Comparison of ENCODE assay signal across 8 mouse cellular contexts in genomic region chr6:82996740-82997315, GRCm38 (mm10). TPM values are rescaled to one million over a fixed set of nuclear protein-coding genes. Genes with fewer than 3 reads are reported as not detected.
DNase-seq lines count a peak whose midpoint lies in the region; ATAC-seq and TF ChIP-seq lines count a peak whose summit lies in the region.

No protein-coding gene starts in this region.

- peak overlapping the region; percentile 63; the same call in 1 of the 2 replicates for H3K27ac ChIP-seq in heart, embryonic 11.5 days (ENCODE audit: low read depth, low read length)
- peak overlapping the region; percentile 78 for H3K27ac ChIP-seq in kidney, embryonic 16.5 days (ENCODE audit: low read length)
- peak overlapping the region; percentile 55 for H3K27ac ChIP-seq in liver, adult 2 months (replicated peaks; ENCODE audit: insufficient read depth, low read depth, low read length)

- H3K79me3 ChIP-seq in C2C12 (ENCODE audit: low read depth) = no peaks in the 10 kb centered on the region

- H3K4me1 ChIP-seq in erythroblast, embryonic 14.5 days (ENCODE audit: control insufficient read depth) = peaks cover 45% of the 10 kb centered on the region
- peaks cover 8% of the 10 kb centered on the region; the same call in 1 of the 2 replicates for H3K4me1 ChIP-seq in heart, embryonic 11.5 days (ENCODE audit: control insufficient read depth, insufficient read depth, low read length)
- H3K4me1 ChIP-seq in kidney, embryonic 16.5 days (ENCODE audit: insufficient read depth, low read length) = peaks cover 11% of the 10 kb centered on the region
- peaks cover 2% of the 10 kb centered on the region; the same call in 1 of the 2 replicates for H3K4me1 ChIP-seq in liver, adult 2 months (ENCODE audit: control insufficient read depth, insufficient read depth, low read length)

- H3K9me3 ChIP-seq in erythroblast, embryonic 14.5 days (ENCODE audit: control insufficient read depth, low read length) = no peaks in the 10 kb centered on the region; the same call in 1 of the 2 replicates
- H3K9me3 ChIP-seq in heart, embryonic 11.5 days (replicated peaks; ENCODE audit: control insufficient read depth, low read length) = no peaks in the 10 kb centered on the region
- H3K9me3 ChIP-seq in kidney, embryonic 16.5 days (ENCODE audit: low read length) = no peaks in the 10 kb centered on the region

- H3K27me3 ChIP-seq in C2C12 (ENCODE audit: control insufficient read depth, insufficient read depth, insufficient read length) = no peaks in the 10 kb centered on the region
- 0 out of 2 replicates have a peak, but pooled peaks cover 2% of the 10 kb centered on the region for H3K27me3 ChIP-seq in erythroblast, embryonic 14.5 days (ENCODE audit: control insufficient read depth)
- H3K27me3 ChIP-seq in heart, embryonic 11.5 days (ENCODE audit: control insufficient read depth, insufficient read depth, low read length) = no peaks in the 10 kb centered on the region
- H3K27me3 ChIP-seq in kidney, embryonic 16.5 days (ENCODE audit: insufficient read depth, low read length) = no peaks in the 10 kb centered on the region
- H3K27me3 ChIP-seq in liver, adult 2 months (ENCODE audit: control insufficient read depth, insufficient read depth, low read length) = no peaks in the 10 kb centered on the region
- no peaks in the 10 kb centered on the region for H3K27me3 ChIP-seq in myocyte (ENCODE audit: control insufficient read depth, insufficient read depth, insufficient read length)
- no peaks in the 10 kb centered on the region for H3K27me3 ChIP-seq in splenic B cell, adult 2 months (ENCODE audit: control insufficient read depth, insufficient read depth, low read length, poor library complexity, severe bottlenecking)

- H3K36me3 ChIP-seq in C2C12 (ENCODE audit: control insufficient read depth, insufficient read depth) = no peaks in the 10 kb centered on the region
- no peaks in the 10 kb centered on the region; the same call in 1 of the 2 replicates for H3K36me3 ChIP-seq in erythroblast, embryonic 14.5 days (ENCODE audit: control insufficient read depth)
- no peaks in the 10 kb centered on the region for H3K36me3 ChIP-seq in heart, embryonic 11.5 days (ENCODE audit: control insufficient read depth, insufficient read depth, low read length)
- H3K36me3 ChIP-seq in kidney, embryonic 16.5 days (ENCODE audit: insufficient read depth, low read length) = no peaks in the 10 kb centered on the region
- no peaks in the 10 kb centered on the region for H3K36me3 ChIP-seq in liver, adult 2 months (ENCODE audit: control insufficient read depth, insufficient read depth, low read length)
- H3K36me3 ChIP-seq in myocyte (ENCODE audit: control insufficient read depth, insufficient read depth) = no peaks in the 10 kb centered on the region
- no peaks in the 10 kb centered on the region for H3K36me3 ChIP-seq in splenic B cell, adult 2 months (ENCODE audit: control insufficient read depth, insufficient read depth, low read length, poor library complexity, severe bottlenecking)

- peak overlapping the region; percentile 53 for H3ac ChIP-seq in C2C12 (ENCODE audit: control insufficient read depth, insufficient read length, low read depth)
- H3ac ChIP-seq in myocyte (ENCODE audit: control insufficient read depth, insufficient read length) = no peak overlapping the region

- DNase-seq in brain, embryonic 14.5 days (ENCODE audit: low read depth) = peak; percentile 96
- peak; percentile 83 for DNase-seq in liver, adult 2 months (ENCODE audit: extremely low read depth, low read depth, low spot score)
- DNase-seq in splenic B cell, adult 2 months (ENCODE audit: low read depth, low spot score) = peak; percentile 96

- H3K79me2 ChIP-seq in C2C12 (ENCODE audit: control insufficient read depth, insufficient read depth) (no peaks in the 10 kb centered on the region), myocyte (ENCODE audit: control insufficient read depth, insufficient read depth) (no peaks in the 10 kb centered on the region)
- no peaks in the 10 kb centered on the region for H3K79me2 ChIP-seq in liver, adult 2 months (ENCODE audit: control insufficient read depth, insufficient read depth, low read length)

- TF ChIP-seq CTCF in C2C12 (IDR thresholded peaks at IDR 0.05; ENCODE audit: control insufficient read depth, insufficient read depth, insufficient read length) = peak; percentile 85
- peak; percentile 96 for TF ChIP-seq CTCF in brain, embryonic 14.5 days (IDR thresholded peaks at IDR 0.05; ENCODE audit: borderline replicate concordance, extremely low read depth, insufficient read depth, insufficient read length)
- TF ChIP-seq CTCF in liver, adult 2 months (IDR thresholded peaks at IDR 0.05; ENCODE audit: low read depth, low read length) = peak; percentile 85

- WGBS in heart, embryonic 11.5 days (ENCODE audit: insufficient replicate concordance) = 9% methylated on average over 11 of the region's 11 CpGs
- WGBS in kidney, embryonic 16.5 days = 11% methylated on average over 11 of the region's 11 CpGs
- 14% methylated on average over 11 of the region's 11 CpGs for WGBS in liver, adult 2 months

- H3K4me3 ChIP-seq in C2C12 (ENCODE audit: insufficient read depth, poor library complexity, severe bottlenecking) (no peak overlapping the region), myocyte (peak overlapping the region; percentile 4)
- H3K4me3 ChIP-seq in erythroblast, embryonic 14.5 days (replicated peaks) = peak overlapping the region; percentile 57
- H3K4me3 ChIP-seq in heart, embryonic 11.5 days (ENCODE audit: low read depth, low read length) = peak overlapping the region; percentile 3; the same call in 1 of the 2 replicates
- H3K4me3 ChIP-seq in kidney, embryonic 16.5 days (ENCODE audit: low read length) = peak overlapping the region; percentile 11; the same call in 1 of the 2 replicates
- H3K4me3 ChIP-seq in liver, adult 2 months (ENCODE audit: insufficient read depth, low read depth, low read length) = no peak overlapping the region

- no peak for TF ChIP-seq POLR2A in brain, embryonic 14.5 days (IDR thresholded peaks at IDR 0.05; ENCODE audit: borderline replicate concordance, extremely low read depth, insufficient read depth, insufficient read length, poor library complexity, severe bottlenecking)
- TF ChIP-seq POLR2A in liver, adult 2 months (IDR thresholded peaks at IDR 0.05; ENCODE audit: extremely low read depth, insufficient read depth, low read length) = no peak
- TF ChIP-seq POLR2A in myocyte (IDR thresholded peaks at IDR 0.05; ENCODE audit: insufficient read length, low read depth) = no peak

- H3K9ac ChIP-seq in heart, embryonic 11.5 days (ENCODE audit: low read depth, low read length) = no peak overlapping the region; the same call in 1 of the 2 replicates
- peak overlapping the region; percentile 36; the same call in 1 of the 2 replicates for H3K9ac ChIP-seq in kidney, embryonic 16.5 days (replicated peaks; ENCODE audit: low read length)
- no peak overlapping the region for H3K9ac ChIP-seq in liver, adult 2 months (ENCODE audit: low read depth, low read length)

- H3K4me2 ChIP-seq in heart, embryonic 11.5 days = peak overlapping the region; percentile 61
- peak overlapping the region; percentile 37 for H3K4me2 ChIP-seq in kidney, embryonic 16.5 days (replicated peaks; ENCODE audit: low read depth, low read length)
- peak overlapping the region; percentile 96 for H3K4me2 ChIP-seq in myocyte (ENCODE audit: low read depth)

- peak; percentile 86 for ATAC-seq in heart, embryonic 11.5 days (replicated peaks; ENCODE audit: insufficient number of reproducible peaks, low FRiP score, low TSS enrichment)
- ATAC-seq in kidney, embryonic 16.5 days (ENCODE audit: low FRiP score, low TSS enrichment) = peak; percentile 93

RNA-seq across cellular contexts. Expression of gene Dok1, which starts 36.4 kb away (rescaled TPM):
- polyA plus RNA-seq in C2C12 (2012; fragmentation: generic; extraction: Trizol) (80.8 TPM), myocyte (2012; fragmentation: generic; extraction: Trizol) (41.3 TPM)
- 2.7 and 2.9 TPM in 2 replicates for polyA plus RNA-seq in brain, embryonic 14.5 days (2012; rRNA removed)
- polyA plus RNA-seq in erythroblast, embryonic 14.5 days (2012) = 27.8 and 28.7 TPM in 2 replicates
- 6.3 and 6.8 TPM in 2 replicates for polyA plus RNA-seq in heart, embryonic 11.5 days (2014; fragmentation: Nextera tagmentation; extraction: Ambion mirVana)
- polyA plus RNA-seq in kidney, embryonic 16.5 days (2015; fragmentation: Nextera tagmentation; extraction: Ambion mirVana) = 14.5 and 14.8 TPM in 2 replicates
- 1.2 and 2.2 TPM in 2 replicates for total RNA-seq in liver, adult 2 months (2014; rRNA removed)
- polyA plus RNA-seq in liver, adult 2 months (2012; rRNA removed) = 1.3 and 1.4 TPM in 2 replicates

RNA-seq across cellular contexts. Expression of gene Loxl3, which starts 37.1 kb away (rescaled TPM):
- polyA plus RNA-seq in C2C12 (2012; fragmentation: generic; extraction: Trizol) = 23.0 TPM
- polyA plus RNA-seq in brain, embryonic 14.5 days (2012; rRNA removed) = 6.7 and 7.3 TPM in 2 replicates
- polyA plus RNA-seq in erythroblast, embryonic 14.5 days (2012) = 0.01 and 0.02 TPM in 2 replicates
- 4.5 and 5.7 TPM in 2 replicates for polyA plus RNA-seq in heart, embryonic 11.5 days (2014; fragmentation: Nextera tagmentation; extraction: Ambion mirVana)
- 24.4 and 26.1 TPM in 2 replicates for polyA plus RNA-seq in kidney, embryonic 16.5 days (2015; fragmentation: Nextera tagmentation; extraction: Ambion mirVana)
- 1.2 and 1.3 TPM in 2 replicates for total RNA-seq in liver, adult 2 months (2014; rRNA removed)
- 0.85 and 1.1 TPM in 2 replicates for polyA plus RNA-seq in liver, adult 2 months (2012; rRNA removed)
- polyA plus RNA-seq in myocyte (2012; fragmentation: generic; extraction: Trizol) = 14.4 TPM

RNA-seq across cellular contexts. Expression of gene M1ap, which starts 50.1 kb away (rescaled TPM):
- polyA plus RNA-seq in C2C12 (2012; fragmentation: generic; extraction: Trizol) = 2.4 TPM
- 0.05 and 0.15 TPM in 2 replicates for polyA plus RNA-seq in brain, embryonic 14.5 days (2012; rRNA removed)
- polyA plus RNA-seq in erythroblast, embryonic 14.5 days (2012) = 8.2 and 8.8 TPM in 2 replicates
- 0.70 and 1.1 TPM in 2 replicates for polyA plus RNA-seq in heart, embryonic 11.5 days (2014; fragmentation: Nextera tagmentation; extraction: Ambion mirVana)
- polyA plus RNA-seq in kidney, embryonic 16.5 days (2015; fragmentation: Nextera tagmentation; extraction: Ambion mirVana) = 0.29 and 0.69 TPM in 2 replicates
- total RNA-seq in liver, adult 2 months (2014; rRNA removed) = not detected in 2 replicates
- 0.17 TPM in 1 of 2 replicates, not detected in the other for polyA plus RNA-seq in liver, adult 2 months (2012; rRNA removed)
- polyA plus RNA-seq in myocyte (2012; fragmentation: generic; extraction: Trizol) = 0.92 TPM

RNA-seq across cellular contexts. Expression of gene Sema4f, which starts 57.3 kb away (rescaled TPM):
- polyA plus RNA-seq in C2C12 (2012; fragmentation: generic; extraction: Trizol) (0.23 TPM), myocyte (2012; fragmentation: generic; extraction: Trizol) (0.54 TPM)
- 21.3 and 23.9 TPM in 2 replicates for polyA plus RNA-seq in brain, embryonic 14.5 days (2012; rRNA removed)
- polyA plus RNA-seq in erythroblast, embryonic 14.5 days (2012) = not detected in 2 replicates
- polyA plus RNA-seq in heart, embryonic 11.5 days (2014; fragmentation: Nextera tagmentation; extraction: Ambion mirVana) = 0.04 and 0.15 TPM in 2 replicates
- polyA plus RNA-seq in kidney, embryonic 16.5 days (2015; fragmentation: Nextera tagmentation; extraction: Ambion mirVana) = 1.1 and 1.6 TPM in 2 replicates
- total RNA-seq in liver, adult 2 months (2014; rRNA removed) = not detected in 2 replicates
- polyA plus RNA-seq in liver, adult 2 months (2012; rRNA removed) = not detected in 2 replicates

RNA-seq across cellular contexts. Expression of gene Aup1, which starts 57.5 kb away (rescaled TPM):
- polyA plus RNA-seq in C2C12 (2012; fragmentation: generic; extraction: Trizol) (166 TPM), myocyte (2012; fragmentation: generic; extraction: Trizol) (199 TPM)
- 222 and 386 TPM in 2 replicates for polyA plus RNA-seq in brain, embryonic 14.5 days (2012; rRNA removed)
- polyA plus RNA-seq in erythroblast, embryonic 14.5 days (2012) = 310 and 339 TPM in 2 replicates
- 99.8 and 109 TPM in 2 replicates for polyA plus RNA-seq in heart, embryonic 11.5 days (2014; fragmentation: Nextera tagmentation; extraction: Ambion mirVana)
- 244 and 260 TPM in 2 replicates for polyA plus RNA-seq in kidney, embryonic 16.5 days (2015; fragmentation: Nextera tagmentation; extraction: Ambion mirVana)
- total RNA-seq in liver, adult 2 months (2014; rRNA removed) = 109 and 114 TPM in 2 replicates
- 593 and 598 TPM in 2 replicates for polyA plus RNA-seq in liver, adult 2 months (2012; rRNA removed)

Comparison
In these comparisons a context has a peak if more than half of its experiments do, and no peak if none do; other contexts are left out.
1. H3K4me3 ChIP-seq: peak in erythroblast, embryonic 14.5 days (single experiment), heart, embryonic 11.5 days (single experiment), kidney, embryonic 16.5 days (single experiment) and myocyte (single experiment); none in C2C12 (single experiment) and liver, adult 2 months (single experiment).
2. H3K4me2 ChIP-seq: peak in every context shown above with its lines; median percentile 96 in myocyte; 61 in heart, embryonic 11.5 days; 37 in kidney, embryonic 16.5 days.
3. Peak in every context shown above with its lines, with median percentiles within 50 percentile points of each other: CTCF ChIP-seq, DNase-seq and H3K27ac ChIP-seq.